Mouse (Mus musculus): ENCODE results near the gene Pgpep1.

The Pgpep1 gene

DNA sequence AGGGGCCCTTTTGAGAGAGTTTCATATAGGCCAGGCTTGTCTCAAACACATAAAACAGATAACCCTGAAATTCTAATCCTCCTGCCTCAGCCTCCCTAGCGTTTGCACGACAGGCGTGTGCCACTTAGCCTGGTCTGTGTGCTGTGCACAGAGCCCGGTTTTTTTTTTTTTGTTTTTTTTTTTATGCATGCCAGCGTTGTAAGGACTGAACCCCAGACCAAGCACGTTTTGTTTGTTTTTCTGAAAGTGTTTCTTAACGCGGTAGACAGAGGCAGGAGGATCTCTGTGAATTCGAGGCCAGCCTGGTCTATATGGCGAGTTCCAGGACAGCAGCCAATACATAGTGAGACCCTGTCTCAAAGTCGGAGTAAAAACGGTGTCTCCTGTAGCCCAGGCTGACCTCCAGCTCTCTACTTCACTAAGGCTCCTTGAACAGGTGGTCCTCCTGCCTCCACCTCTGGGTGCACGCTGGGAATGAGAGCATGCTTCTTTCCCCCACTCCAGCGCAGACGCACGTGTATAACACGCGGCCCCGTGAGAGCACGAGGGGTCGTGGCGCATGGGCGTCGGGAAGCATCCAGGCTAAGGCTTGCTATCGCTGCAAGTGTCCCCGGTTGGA is 51.3 kb downstream of the Pgpep1 start, which contains the start of gene Ssbp4:
TSS of gene Ssbp4 (minus strand) at position 124 of the 619 bp plus-strand sequence.
- DNase-seq (ENCODE audit: low read depth, low spot score), result no peak

DNA sequence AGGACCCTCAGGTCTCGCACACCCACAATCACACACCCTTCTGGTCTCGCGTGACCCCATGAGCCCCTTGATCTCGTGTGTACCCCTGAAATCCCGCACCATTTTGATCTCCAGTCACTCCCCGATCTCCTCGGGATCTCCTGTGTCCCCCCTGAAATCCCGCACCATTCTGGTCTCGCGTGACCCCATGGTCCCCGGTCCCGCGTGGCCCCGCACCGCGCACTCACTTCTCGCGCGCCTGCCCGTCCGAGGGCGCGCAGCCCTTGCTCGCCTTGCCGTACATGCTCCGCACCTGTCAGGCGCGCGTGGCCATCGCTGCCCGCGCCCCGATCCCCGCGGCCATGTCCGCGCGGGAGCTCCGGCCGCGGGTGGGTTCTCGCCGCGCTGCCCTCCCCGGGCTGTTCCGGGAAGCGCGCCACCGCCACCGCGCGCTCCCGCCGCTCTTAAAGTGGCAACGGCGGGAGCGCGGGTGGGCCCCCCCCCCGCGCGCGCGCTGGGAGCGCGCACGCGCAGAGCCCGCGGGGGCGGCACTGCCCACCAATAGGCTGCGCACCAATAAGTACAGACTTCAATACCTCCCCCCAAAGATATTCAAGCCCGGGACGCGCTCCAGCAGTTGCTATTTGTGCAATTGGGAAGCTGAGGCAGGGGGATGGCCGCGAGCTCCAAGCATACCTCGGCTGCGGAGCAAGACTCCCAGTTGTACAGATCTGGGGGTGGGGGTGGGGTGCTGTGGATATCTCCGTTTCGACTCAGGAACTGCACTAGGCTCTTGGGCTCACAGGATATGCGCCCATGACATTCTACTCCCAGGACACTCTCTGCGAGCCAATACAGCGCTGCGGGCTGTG is 52.1 kb downstream of the Pgpep1 start:
- DNase-seq (ENCODE audit: low read depth, low spot score), result no peak

DNA sequence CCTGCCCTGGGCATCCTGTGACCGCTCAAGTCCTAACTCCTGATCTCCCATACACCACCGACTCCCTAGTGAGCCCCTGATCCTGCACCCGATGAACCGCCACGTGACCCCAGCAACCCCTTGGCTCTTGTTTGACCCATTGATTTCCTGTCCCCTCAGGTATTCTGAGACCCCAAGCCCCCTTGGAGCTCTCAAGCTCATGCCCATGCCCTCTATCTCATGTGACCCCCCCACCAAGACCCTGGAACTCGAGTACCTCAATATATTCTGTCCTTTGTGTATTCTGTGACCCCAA is 52.6 kb downstream of the Pgpep1 start:
- no peak for DNase-seq (ENCODE audit: low read depth, low spot score)

DNA sequence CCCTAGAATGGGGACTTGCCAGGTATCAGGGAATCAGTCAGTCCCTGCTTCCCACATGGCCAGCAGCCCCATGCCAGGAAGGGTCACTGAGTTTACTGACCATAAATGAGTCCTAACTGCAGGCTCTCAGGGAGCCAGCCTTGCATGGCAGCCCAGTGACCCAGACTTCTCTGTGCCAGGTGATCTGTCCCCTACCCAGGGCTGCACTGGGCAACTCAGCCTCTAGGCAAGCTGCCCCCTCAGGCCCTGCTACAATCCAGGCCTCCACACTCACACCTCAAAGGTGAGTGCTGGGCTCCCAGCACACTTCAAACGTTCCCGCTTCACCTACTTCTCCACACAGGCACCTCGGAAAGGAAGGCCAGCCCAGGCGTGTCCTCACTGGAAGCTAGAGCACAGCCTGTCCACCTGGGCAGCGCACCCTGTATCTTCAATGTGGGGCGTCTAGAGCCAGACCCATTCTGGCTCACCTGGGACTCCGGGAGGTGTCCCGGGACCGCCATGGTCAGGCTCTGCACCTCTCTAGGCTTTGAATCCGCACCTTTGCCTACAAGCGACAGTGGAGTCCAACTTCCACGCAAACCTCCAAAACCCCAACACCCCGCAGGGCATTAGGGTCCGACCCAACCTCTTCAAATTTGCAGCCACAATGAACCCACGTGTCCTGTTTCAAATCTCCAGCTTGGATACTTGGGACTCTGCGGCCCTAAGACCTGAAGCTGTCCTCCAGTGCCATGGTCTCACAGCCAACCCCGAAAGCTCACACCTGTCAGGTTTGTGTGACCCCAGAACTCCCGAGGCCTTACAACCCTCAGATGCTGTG is 53.2 kb downstream of the Pgpep1 start:
- no peak for DNase-seq (ENCODE audit: low read depth, low spot score)

DNA sequence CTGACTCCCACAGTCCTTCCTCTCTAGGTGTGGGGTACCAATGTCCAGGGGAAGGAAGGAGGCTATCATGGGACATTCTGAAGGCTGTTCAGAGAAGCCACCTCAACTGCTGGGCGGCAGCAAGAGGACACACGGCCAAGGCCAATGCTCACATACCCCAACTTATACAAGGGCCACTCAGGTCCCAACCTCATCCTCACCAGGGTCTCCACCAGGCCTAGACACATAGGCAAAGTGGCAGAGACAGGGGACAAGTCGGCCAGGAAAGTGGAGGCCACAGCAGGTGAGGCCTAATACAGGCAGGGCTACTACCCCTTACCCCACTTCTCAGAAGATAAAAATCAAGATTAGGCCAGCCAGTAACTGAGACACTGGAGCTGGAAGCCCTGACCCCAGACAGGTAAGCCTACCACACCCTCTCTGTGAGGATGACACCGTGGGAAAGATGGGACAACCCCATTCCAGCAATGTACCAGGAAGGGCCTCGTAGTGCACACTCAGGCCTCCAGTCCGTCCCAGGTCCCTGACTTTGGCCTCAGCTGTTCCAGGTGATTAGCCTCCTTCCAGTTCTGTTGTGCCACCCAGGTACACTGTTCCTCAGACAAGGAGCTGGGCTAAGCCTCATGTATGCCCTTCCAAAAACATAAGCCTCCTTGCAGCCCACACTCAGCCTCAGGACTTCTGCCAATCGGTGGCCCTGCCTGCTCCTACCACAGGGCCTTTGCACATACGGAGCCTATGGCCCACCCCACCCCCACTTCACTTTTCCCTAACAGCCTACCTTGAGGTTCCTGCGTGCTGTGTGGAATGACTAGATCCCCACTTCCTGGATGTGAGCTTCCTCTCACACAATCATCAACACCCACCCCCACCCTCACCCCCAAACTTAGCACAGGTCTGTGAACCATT is 54.1 kb downstream of the Pgpep1 start:
- no peak for DNase-seq (ENCODE audit: low read depth, low spot score)

DNA sequence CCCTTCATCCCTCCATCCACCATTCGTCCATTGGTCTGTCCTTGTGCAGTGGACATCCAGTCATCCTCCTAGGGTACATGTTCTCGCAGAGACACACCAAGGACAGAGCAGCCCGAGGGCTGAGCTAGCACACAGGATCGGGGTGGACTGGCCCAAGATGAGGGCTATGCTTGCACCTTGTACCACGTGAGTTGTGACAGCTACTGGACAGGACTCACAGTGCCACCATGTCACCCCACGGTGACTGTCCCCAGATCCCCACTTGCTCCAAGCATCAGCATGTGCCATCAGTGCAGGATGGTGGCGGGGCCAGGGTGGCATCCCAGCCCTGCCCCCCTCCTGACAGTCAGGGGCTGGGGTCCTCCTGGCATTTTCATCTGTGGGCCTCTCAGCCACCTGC is 55.6 kb downstream of the Pgpep1 start:
- no peak for DNase-seq (ENCODE audit: low read depth, low spot score)

DNA sequence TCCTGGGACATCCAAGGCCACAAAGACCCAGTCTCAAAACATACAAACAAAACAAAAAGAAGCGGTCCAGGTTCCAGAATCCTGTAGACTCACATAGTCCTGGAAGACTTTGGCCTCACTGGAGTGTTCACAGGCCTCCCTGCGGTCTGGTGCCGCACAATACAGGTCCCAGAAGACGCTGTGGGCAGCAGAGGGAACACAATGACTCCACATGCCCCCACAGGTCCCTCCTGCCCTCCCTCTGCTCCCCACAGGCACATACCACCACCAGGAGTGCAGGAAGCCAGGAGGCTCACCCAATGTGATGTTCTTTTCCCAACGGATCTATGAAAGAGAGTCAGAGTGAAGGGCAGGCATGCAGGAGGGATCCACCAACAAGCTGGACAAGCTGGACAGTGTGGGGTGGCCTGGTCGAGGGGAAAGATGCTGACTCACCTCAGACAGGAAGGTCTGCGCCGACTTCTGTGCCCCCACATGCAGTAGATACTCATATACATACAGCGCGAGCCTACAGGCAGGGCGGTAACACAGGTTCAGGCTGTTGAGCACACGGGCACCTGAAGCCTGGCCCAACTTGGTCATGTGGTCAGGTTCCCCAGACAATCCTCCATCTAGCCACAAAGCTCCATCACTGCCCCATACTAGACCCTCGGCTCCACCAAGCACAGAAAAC is 57.9 kb downstream of the Pgpep1 start:
- DNase-seq (ENCODE audit: low read depth, low spot score), result no peak

DNA sequence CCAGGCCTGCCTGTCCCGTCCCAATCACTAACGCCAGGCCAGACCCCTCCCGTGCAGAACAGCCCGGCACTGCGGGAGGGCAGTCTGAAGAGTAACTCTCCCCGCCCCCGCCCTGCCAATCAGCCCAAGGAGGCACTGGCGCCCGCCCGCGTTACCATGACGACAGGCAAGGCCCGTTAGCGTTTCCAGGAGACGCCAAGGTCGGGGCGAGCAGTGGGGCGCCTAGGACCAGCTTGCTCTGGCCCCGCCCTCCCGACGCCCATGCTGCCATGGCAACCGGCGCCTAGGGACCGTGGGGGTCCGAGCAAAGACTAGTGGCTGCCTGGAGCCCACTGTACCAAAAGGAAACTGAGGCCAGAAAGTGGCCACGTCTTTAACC is 58.9 kb downstream of the Pgpep1 start:
- DNase-seq (ENCODE audit: low read depth, low spot score), result no peak

DNA sequence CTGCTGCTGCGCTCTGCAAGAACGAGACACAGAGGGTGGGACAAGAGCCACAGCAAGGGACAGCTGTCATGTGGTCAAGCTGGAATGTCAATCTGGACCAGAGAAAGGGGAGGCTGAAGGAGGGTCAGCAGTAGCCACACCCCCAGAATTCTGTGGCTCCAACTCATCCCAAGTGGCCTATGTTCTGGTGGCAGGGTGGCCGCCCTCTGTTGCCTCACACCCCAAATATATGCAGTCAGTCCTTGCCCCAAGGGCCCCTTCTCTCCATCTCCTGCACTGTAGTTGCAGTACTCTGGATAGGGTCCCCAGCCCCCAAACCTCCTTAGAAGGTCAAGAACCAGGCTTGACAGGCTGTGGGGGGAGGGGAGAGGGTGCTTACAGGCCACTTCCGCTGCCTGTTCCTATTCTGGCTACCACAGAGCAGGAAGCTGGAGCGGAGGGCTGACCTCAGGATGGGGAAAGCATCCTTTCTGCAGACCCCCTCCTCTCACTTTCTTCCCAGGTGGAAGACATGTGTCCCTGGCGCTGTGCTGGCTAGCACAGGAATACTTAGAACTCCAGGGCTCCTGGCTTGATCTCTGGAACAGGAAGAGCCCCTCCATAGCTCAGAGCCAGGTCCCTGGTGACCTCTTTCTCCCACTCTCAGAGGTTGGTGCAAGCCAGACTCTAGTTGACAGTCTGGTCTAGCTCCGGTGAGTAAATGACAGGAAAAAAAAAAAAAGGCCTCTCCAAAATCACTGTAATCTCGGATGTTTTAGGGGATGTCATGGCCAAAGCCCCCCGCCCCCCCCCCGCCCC is 59.5 kb downstream of the Pgpep1 start:
- DNase-seq (ENCODE audit: low read depth, low spot score), result no peak

DNA sequence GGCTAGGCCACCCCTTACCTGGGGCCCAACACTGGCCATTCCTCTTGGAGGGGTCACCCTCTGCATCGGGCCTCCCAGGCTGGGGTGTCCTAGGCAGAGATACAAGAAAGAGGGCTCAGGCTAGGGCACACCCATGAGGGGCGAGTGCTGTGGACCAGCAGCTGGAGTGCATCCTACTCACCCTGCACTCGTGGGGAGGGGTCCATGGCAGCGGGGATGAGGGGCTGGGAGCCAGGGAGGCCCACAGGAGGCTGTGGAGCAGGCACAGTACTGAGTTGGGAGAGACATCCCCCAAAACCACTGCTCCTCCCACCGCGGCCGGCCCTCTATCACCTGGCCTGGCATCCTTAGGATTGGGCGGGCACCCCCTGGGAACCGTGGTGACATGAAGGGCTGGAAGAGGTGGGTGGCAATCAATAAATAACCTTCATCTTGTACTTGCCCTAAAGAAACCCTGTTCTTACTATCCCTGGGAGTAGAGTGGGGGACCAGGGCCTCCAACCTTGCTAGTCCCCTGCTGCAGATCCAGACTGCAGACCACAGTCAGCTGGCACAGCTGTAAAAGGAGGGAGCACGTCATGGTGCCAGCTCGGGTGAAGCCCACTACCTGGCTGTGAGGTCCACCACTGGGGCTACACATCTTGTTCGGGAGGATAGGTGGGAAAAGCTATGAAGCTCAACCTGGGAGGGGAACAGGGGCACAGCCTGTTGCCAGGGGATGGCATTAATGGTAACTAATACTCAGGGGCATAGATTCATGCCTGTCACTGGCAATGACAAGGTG is 60.5 kb downstream of the Pgpep1 start:
- DNase-seq (ENCODE audit: low read depth, low spot score), result no peak

DNA sequence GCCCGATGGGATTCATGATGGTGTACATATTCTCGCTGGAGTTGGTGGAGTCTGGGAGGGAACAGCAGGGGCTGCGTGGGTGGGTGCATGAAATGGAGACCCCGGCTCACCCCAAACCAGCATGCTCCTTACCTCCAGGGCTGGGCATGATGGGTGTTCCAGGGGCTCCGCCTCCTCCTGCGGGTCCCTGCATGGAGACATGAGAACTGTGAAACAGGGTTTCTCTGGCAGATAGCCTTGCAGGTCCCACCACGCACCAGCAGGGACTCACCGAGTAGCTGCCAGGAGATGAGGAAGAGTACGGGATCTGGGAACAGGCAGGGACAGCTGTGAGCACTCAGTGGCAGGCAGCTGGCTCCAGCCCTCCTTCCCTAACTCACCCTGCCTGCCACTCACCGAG is 61.5 kb downstream of the Pgpep1 start:
- DNase-seq (ENCODE audit: low read depth, low spot score), result no peak

DNA sequence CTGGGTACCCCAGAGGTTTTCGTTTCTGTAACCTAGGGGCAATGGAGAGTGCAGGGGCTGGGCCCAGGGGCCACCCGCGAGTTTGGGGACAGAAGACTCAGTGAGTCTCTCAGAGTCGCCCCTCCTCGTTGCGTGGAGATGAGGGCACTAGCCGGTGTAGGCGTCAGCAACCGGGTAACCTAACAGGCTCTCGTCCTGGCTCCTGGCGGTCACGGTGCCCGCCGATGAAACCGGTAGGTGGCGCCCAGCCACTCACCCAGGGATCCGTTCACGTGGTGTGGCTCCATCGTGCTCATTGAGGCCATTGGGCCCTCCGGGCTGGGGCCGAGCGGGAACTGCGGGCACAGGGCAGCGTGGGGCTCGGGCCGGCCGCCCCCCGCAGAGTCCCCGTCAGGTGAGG is 61.9 kb downstream of the Pgpep1 start:
- no peak for DNase-seq (ENCODE audit: low read depth, low spot score)

DNA sequence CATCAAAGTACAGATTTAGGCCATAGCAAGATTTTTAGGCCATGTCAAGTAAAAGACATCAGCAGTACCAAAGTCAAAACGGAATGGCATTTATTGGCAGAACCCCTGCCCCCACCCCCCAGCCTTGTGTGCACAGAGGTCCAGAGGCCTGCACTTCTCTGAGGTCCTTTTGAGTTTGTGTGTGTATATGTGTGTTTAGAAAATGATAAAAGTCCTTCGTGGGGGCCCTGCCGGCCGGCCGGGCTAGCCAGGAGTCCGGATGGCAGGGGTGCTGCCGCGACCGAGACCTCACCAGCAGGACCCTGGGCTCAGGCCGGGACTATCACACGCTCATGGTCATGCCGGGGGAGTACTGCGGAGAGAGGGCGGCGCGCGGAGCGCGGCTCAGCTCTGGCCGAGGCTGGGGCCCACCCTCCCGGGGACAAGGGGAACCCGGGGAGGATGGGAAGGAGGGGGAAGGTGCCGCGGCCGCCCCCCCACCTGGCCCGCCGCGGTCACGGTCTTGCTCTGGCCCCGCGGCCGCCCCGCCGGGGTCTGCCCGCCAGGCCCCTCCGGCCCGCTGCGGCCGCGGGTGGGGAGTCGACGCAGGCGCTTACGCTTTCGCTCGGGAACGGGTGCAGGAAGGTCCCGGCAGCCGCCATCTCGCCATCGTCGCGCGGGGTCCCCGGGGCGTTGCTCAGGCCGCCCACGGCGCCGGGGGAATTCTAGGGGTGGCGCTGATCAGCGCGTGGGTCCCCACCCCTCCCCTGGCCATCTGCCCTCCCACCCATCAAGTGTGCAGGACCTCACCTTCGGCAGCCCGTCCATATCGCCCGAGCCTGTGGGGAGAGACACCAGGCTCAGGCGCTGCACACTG is 62.5 kb downstream of the Pgpep1 start:
- no peak for DNase-seq (ENCODE audit: low read depth, low spot score)

DNA sequence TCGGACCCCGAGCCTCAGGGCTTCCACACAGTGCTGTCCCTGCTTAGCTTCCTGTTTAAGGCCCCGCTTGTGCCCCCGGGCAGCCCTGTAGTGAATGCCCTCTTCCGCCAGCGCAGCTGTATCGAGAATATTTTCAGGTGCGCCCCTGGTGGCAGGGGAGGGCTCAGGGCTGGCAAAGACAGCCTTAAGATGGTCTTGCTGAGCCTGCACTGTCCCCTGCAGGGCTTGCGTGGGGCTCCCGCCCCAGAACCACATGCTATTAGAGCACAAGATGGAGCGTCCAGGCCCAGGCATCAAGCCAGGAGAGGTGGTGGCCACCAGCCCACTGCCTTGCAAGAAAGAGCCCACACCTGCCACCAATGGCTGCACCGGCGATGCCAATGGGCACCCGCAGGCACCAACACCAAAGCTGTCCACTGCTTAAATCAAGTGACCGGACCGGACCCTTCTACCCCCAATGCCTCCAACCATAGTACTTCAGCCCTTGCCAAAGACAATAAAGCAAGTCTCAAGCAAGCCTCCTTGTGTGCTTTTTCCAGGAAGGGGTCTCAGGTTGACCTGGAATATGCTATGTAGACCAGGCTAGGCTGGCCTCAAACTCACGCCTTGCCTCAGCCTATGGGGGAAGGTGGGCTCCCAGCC is 63.3 kb downstream of the Pgpep1 start:
- DNase-seq (ENCODE audit: low read depth, low spot score), result no peak
